Mouse (Mus musculus): ENCODE results near the gene Mdfic. TPM values are rescaled to one million over a fixed set of nuclear protein-coding genes. Genes with fewer than 3 reads are reported as not detected.

Mdfic gene
- polyA plus RNA-seq, 1 experiment from 2014 or later: 8.3 TPM

DNA sequence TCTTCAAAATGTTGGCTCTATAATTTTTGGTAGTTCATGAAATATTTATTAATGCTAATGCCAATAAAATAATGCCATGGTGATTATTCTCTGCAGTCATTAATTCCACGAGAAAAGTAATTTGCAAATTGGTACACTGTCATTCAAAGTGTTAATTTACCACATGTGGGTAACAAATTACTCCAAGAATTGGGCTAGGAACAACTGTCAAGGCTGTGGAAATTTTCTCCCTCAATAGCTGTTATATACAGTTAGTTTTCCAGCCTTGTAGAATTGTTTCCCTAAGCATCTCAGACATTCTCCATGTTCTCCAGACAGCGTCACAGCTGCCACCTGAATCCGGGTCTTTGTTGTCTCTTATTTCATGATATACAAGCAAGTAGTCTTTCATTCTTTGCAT, 117.2 kb downstream of the Mdfic start:
- no peak overlapping the region for H3K9ac ChIP-seq (ENCODE audit: low read length)
- DNase-seq (ENCODE audit: low spot score): no peak
- H3K27me3 ChIP-seq (replicated peaks; ENCODE audit: control insufficient read depth, insufficient read depth, low read length): no peaks in the 10 kb centered on the region
- H3K4me3 ChIP-seq (ENCODE audit: low read depth, low read length): no peak overlapping the region
- no peaks in the 10 kb centered on the region for H3K4me1 ChIP-seq (replicated peaks; ENCODE audit: control insufficient read depth, insufficient read depth, low read length)
- ATAC-seq (replicated peaks; ENCODE audit: low FRiP score, low TSS enrichment, low read depth): no peak
- 0 out of 2 replicates have a peak, but pooled peaks cover 3% of the 10 kb centered on the region for H3K9me3 ChIP-seq (ENCODE audit: control insufficient read depth, low read length)
- no peak overlapping the region for H3K4me2 ChIP-seq (ENCODE audit: low read length)
- 80% methylated on average over 3 of the region's 3 CpGs for WGBS
- H3K36me3 ChIP-seq (ENCODE audit: control insufficient read depth, insufficient read depth, low read length): no peaks in the 10 kb centered on the region
- H3K27ac ChIP-seq (ENCODE audit: low read depth): no peak overlapping the region

DNA sequence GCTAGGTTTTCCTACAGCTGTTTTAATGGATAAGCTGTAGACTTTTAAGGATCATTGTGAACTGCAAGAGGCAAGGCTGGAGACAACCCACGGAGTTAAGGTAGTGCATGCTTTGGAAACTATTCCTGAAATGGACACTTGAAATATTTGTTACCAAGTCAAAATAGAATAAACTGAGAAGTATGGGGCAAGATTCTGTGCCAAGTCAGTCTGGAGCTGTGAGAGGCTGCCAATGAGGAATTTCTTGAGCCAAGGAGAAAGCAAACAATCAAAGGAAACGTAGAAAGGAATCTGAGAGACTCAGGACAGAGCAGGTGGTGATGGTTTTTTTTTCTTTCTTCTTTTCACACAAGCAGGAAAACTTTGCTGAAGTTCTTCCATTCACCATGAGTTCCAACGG, 119.4 kb downstream of the Mdfic start:
- no peak for ATAC-seq (replicated peaks; ENCODE audit: low FRiP score, low TSS enrichment, low read depth)
- H3K27me3 ChIP-seq (replicated peaks; ENCODE audit: control insufficient read depth, insufficient read depth, low read length): no peaks in the 10 kb centered on the region
- H3K4me1 ChIP-seq (replicated peaks; ENCODE audit: control insufficient read depth, insufficient read depth, low read length): no peaks in the 10 kb centered on the region
- no peak overlapping the region for H3K27ac ChIP-seq (ENCODE audit: low read depth)
- H3K9ac ChIP-seq (ENCODE audit: low read length): no peak overlapping the region
- H3K4me2 ChIP-seq (ENCODE audit: low read length): no peak overlapping the region
- WGBS: 66% methylated on average over 3 of the region's 3 CpGs
- no peak overlapping the region for H3K4me3 ChIP-seq (ENCODE audit: low read depth, low read length)
- no peaks in the 10 kb centered on the region for H3K36me3 ChIP-seq (ENCODE audit: control insufficient read depth, insufficient read depth, low read length)
- H3K9me3 ChIP-seq (ENCODE audit: control insufficient read depth, low read length): no peaks in the 10 kb centered on the region
- DNase-seq (ENCODE audit: low spot score): no peak

DNA sequence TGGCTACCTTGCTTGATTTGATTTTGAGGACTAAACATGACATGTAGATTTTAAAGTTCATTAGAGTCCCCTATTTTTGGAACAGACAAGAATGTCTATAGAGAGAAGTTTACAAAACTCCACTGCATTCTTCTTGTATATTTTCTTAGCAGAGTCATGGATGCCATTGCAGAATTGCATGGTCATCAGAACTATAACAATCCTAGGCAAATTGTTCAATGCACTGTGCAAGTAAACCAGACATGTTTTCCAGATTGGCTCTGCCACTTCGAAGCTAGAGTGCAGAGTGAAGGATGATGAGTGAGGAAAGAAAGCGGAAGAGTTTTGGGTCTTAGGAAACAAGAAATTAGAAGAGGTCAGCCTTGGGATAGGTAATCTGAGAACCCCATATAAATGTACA, 120.0 kb downstream of the Mdfic start:
- Histone ChIP-seq H3K4me3 (ENCODE audit: low read depth, low read length) (no peak overlapping the region), H3K9ac (ENCODE audit: low read length) (no peak overlapping the region), H3K27me3 (replicated peaks; ENCODE audit: control insufficient read depth, insufficient read depth, low read length) (no peaks in the 10 kb centered on the region), H3K4me2 (ENCODE audit: low read length) (no peak overlapping the region), H3K36me3 (ENCODE audit: control insufficient read depth, insufficient read depth, low read length) (no peaks in the 10 kb centered on the region), H3K9me3 (ENCODE audit: control insufficient read depth, low read length) (no peaks in the 10 kb centered on the region), H3K27ac (ENCODE audit: low read depth) (no peak overlapping the region), H3K4me1 (replicated peaks; ENCODE audit: control insufficient read depth, insufficient read depth, low read length) (no peaks in the 10 kb centered on the region)
- ATAC-seq (replicated peaks; ENCODE audit: low FRiP score, low TSS enrichment, low read depth) (no peak), DNase-seq (ENCODE audit: low spot score) (no peak)
- WGBS: 92% methylated on average over 2 of the region's 2 CpGs

DNA sequence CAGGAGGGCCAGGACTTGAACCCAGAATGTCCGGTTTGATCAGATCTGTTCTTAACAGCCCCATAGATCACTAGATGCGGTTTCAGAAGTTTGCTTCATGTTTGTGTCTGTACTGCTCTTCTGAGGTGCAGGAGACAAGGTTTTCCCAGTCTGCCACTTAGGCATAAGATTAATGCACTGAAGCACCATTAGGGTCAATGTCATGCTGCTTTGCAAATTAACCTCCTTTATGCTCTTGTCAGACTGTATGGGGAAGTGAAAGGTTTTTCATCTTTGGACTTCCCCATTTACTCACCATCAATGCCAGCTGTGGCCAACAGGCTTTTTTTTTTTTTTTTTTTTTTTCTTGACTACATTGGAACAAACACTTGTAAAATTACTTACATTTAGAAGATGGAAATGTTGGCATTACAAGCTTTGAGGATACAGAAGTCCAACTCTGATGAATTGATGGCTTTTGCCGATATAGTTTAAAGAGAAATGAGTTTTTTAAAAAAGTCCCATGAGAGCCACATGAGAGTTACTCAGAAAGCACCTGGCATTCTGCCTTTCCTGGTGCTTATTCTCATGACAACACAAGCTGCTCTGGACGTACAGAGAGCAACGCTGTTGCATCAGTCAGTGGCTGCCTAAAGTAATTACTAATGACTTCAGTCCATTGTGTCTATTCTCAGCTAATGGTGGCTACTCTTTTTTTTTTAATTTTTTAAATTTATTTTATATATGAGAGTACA, 121.2 kb downstream of the Mdfic start:
- H3K4me2 ChIP-seq (ENCODE audit: low read length): no peak overlapping the region
- 78% methylated on average over 5 of the region's 5 CpGs for WGBS
- DNase-seq (ENCODE audit: low spot score) (no peak), ATAC-seq (replicated peaks; ENCODE audit: low FRiP score, low TSS enrichment, low read depth) (no peak)
- no peak overlapping the region for H3K4me3 ChIP-seq (ENCODE audit: low read depth, low read length)
- H3K27ac ChIP-seq (ENCODE audit: low read depth): no peak overlapping the region
- H3K4me1 ChIP-seq (replicated peaks; ENCODE audit: control insufficient read depth, insufficient read depth, low read length): no peaks in the 10 kb centered on the region
- no peaks in the 10 kb centered on the region for H3K9me3 ChIP-seq (ENCODE audit: control insufficient read depth, low read length)
- no peaks in the 10 kb centered on the region for H3K36me3 ChIP-seq (ENCODE audit: control insufficient read depth, insufficient read depth, low read length)
- no peak overlapping the region for H3K9ac ChIP-seq (ENCODE audit: low read length)
- no peaks in the 10 kb centered on the region for H3K27me3 ChIP-seq (replicated peaks; ENCODE audit: control insufficient read depth, insufficient read depth, low read length)

DNA sequence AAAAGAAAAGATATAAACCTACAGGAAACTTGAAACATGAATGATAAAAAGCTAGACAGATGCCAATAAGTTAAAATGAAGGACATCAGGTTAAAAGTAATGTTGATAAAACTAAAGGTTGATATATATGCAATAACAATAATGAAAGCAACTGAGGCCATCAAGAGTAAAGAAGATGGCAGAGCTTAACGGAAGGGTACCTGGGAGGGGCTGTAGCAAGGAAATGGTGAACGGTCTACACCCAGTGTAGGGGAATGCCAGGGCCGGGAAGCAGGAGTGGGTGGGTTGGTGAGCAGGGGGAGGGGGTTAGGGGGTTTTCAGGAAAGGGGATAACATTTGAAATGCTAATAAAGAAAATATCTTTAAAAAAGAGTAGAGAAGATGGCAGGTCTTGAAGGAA, 122.8 kb downstream of the Mdfic start:
- no peak for DNase-seq (ENCODE audit: low spot score)
- no peak overlapping the region for H3K27ac ChIP-seq (ENCODE audit: low read depth)
- H3K27me3 ChIP-seq (replicated peaks; ENCODE audit: control insufficient read depth, insufficient read depth, low read length): no peaks in the 10 kb centered on the region
- no peak overlapping the region for H3K4me3 ChIP-seq (ENCODE audit: low read depth, low read length)
- H3K4me1 ChIP-seq (replicated peaks; ENCODE audit: control insufficient read depth, insufficient read depth, low read length): no peaks in the 10 kb centered on the region
- no peaks in the 10 kb centered on the region for H3K36me3 ChIP-seq (ENCODE audit: control insufficient read depth, insufficient read depth, low read length)
- no peak overlapping the region for H3K9ac ChIP-seq (ENCODE audit: low read length)
- ATAC-seq (replicated peaks; ENCODE audit: low FRiP score, low TSS enrichment, low read depth): no peak
- WGBS: 82% methylated on average over 3 of the region's 3 CpGs
- no peak overlapping the region for H3K4me2 ChIP-seq (ENCODE audit: low read length)
- no peaks in the 10 kb centered on the region for H3K9me3 ChIP-seq (ENCODE audit: control insufficient read depth, low read length)

DNA sequence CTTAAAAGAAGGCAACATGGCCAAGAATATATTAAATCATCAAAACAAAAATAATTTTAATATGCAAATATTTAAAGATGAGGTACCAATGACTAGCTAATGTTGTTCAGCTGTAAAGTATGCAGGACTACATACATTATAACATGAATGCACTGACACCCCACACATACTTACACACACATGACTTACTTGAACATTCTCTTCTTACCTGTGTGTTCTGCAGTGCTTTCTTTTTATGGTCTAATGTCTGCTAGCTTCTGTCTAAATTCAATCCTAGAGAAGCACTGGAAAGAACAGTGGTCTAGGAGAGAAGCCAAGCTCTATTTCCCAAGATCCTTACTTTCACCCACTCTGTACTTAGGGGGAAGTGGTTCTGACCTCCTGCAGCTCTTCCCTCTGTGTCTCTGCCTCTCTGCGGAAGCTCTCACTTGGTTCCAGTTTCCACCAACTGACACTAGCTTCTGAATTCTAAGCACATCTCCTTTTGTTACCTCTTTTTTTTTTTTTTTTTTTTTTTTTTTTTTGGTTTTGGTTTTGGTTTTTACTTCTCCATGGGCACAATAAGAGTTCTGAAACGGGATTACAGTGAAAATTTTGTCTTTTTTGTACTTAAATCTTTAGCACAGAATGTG, 125.4 kb downstream of the Mdfic start:
- Histone ChIP-seq H3K4me1 (replicated peaks; ENCODE audit: control insufficient read depth, insufficient read depth, low read length) (no peaks in the 10 kb centered on the region), H3K27me3 (replicated peaks; ENCODE audit: control insufficient read depth, insufficient read depth, low read length) (no peaks in the 10 kb centered on the region), H3K27ac (ENCODE audit: low read depth) (no peak overlapping the region), H3K4me2 (ENCODE audit: low read length) (no peak overlapping the region), H3K9ac (ENCODE audit: low read length) (no peak overlapping the region), H3K4me3 (ENCODE audit: low read depth, low read length) (no peak overlapping the region), H3K36me3 (ENCODE audit: control insufficient read depth, insufficient read depth, low read length) (no peaks in the 10 kb centered on the region), H3K9me3 (ENCODE audit: control insufficient read depth, low read length) (no peaks in the 10 kb centered on the region)
- WGBS: 80% methylated on average over 2 of the region's 2 CpGs
- DNase-seq (ENCODE audit: low spot score) (no peak), ATAC-seq (replicated peaks; ENCODE audit: low FRiP score, low TSS enrichment, low read depth) (no peak)
